Mouse (Mus musculus) layer of hippocampus, adult 9-11 months (tissue): ENCODE results near the gene Rasgef1a.

Source experiments
- DNase-seq: peaks from one replicate; pipeline ENCODE4 v3.0.0; 2022

Rasgef1a gene

GRCm38 (mm10) chr6:118010756-118011615 lies at the start of gene Rasgef1a:
Gene Rasgef1a, plus strand, starts transcription at chr6:118011438.
- no peak for DNase-seq

GRCm38 (mm10) chr6:117963201-117963600 lies 48.0 kb upstream of the Rasgef1a start:
- DNase-seq: no peak

DNA sequence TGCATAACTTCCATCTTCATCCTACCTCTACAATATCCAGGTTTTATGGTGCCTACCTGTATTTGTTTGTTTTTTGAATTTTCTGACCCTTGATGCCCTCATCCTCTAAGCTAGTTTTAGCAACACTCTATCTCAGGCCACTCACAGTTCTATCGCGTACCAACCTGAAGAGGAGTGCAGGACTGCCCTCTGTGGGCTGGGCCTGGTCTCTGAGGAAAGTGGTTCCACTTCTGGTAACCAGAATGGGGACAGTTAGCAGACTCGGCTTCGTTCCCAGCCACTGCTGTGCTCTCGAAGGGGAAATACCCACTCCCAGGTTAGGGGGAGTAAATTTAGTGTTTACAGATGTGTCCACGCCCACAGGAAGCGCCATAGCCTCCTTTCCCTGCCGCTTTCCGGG lies 44.5 kb upstream of the Rasgef1a start:
- DNase-seq: no peak

DNA sequence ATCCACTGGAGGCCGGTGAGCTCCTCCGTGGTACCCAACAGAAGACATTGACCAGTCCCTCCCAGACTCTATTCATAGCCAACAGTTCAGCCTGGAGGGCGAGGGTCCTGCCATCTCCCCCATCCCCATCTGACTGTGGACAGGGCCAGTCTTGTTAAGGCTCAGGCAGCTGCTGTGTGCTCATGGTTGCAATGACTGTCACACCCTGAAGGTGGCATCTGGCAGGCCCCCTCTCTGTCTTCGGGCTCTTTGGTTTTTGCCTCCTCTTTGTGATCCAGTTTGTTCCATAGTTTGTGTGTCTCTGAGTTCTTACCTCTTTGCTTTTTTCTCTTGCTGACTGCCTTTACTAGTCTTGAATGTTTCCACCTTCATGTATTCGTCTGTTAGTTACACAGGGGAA lies 24.1 kb upstream of the Rasgef1a start:
- no peak for DNase-seq

- no peak for DNase-seq
Observed at GRCm38 (mm10) chr6:117989209-117989608, 22.0 kb upstream of the Rasgef1a start.

- DNase-seq: no peak
Observed at GRCm38 (mm10) chr6:117990649-117991048, 20.6 kb upstream of the Rasgef1a start.

DNA sequence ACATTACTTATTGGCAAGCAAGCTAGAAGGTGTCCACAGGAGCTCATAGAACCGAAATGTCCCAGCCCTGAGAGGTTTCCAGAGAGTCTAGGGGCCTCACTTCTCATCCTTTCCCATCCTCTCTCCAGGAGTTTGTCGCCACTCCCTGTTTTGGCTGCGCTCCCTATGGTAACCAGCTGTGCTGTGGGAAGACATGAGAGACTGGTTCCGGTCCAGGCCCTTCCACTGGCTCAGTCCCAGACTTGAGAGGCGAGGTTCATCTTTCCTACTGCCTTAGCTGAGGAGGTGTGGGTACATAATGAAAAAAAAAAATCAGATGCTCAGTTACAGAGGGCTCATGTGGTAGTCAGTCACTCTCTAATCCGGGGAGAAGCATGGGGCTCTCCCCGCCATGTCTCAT lies 19.9 kb upstream of the Rasgef1a start:
- no peak for DNase-seq

DNA sequence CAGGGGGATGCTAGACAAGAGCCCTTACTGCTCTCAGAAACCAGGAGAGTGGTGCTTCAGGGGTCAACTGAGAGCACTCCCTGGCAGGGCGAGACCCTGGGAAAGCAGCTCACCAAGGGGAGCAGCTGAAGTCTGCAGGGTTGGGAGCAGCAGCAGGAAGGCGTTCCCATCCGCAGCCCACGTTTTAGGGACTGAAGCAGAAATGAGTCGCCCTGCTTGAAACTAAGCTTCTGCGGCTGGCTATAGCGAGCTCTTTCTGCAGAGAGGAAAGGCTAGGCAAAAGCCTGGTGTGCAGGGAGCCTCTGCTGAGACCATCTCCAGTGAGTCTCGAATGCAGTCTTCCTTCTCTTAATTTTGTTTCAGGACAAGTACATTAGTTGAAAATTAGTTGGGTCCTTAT lies 19.3 kb upstream of the Rasgef1a start:
- DNase-seq: no peak

GRCm38 (mm10) chr6:117995168-117995567 lies 16.1 kb upstream of the Rasgef1a start:
- DNase-seq: no peak

- no peak for DNase-seq
Observed at GRCm38 (mm10) chr6:118001272-118001671, 10.0 kb upstream of the Rasgef1a start.

DNA sequence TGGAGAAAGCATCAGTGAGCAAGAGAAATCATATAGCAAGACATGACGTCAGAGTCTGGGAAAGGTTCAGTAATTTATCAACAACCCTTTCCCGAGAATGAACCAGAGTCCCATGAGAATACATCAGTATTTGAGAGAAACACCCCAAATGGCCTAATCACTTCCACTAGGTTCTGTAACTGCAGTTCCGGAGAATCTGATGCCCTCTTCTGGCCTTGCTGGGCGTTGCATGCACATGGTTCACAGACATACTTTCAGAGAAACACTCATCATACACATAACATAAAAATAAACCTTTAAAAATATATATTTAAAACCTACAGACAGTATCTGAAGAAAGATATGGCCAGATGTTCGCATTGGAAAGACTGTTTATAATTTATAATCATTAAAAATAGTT lies 3.9 kb upstream of the Rasgef1a start:
- no peak for DNase-seq

DNA sequence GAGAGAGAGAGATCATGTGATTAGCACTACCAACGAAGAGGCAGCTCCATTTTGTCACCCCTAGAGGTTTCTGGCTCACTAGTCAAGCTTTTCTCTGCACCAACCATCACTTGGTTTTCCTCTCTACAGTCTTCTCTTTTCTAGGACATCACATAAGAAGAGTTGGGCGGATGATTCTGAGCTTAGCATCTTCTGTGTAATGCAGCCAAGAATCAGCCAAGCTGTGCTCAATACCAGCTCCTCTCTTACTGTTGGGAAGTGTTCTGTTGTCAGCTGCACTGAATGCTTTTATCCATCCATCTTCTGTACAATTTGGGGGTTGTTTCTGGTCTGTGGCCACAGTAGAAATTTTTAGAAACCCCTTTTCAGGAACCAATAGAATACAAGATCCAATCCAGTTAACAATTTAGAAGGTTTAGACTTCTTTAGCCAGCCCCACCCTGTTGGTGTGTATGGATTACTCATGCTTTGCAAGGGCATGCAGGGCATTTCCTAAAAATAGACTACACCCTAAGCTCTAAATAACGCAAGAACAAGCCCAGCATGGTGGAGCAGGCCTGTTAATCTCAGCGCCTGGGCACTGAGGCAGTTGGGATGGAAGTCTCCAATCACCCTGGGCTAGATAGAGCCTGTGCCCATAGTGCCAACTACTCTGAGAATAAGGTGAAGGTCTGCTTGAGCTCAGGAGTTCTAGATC lies 3.2 kb upstream of the Rasgef1a start:
- DNase-seq: no peak

- DNase-seq: no peak
Observed at GRCm38 (mm10) chr6:118010256-118010655, 982 bp upstream of the Rasgef1a start.

- no peak for DNase-seq
Observed at GRCm38 (mm10) chr6:118011616-118012316, 528 bp downstream of the Rasgef1a start.

DNA sequence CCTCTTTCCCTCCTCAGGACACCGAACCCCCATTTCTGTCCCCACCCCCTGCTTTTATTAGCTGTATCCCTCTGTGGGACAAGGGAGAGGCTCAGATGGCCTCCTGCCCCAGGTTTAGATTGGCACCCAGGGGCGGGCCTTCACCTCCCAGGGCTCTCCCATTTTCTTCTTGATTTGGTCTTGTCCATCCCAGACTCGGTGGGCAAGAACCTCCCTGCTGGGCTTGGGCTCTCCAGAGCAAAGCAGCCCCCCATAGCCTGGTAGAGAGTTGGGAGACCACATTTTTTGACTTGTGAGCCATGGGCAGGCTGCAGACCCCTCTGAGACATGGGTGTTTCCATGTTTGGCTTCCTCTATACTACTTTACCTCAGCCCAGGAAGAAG lies 1.1 kb downstream of the Rasgef1a start:
- no peak for DNase-seq

DNA sequence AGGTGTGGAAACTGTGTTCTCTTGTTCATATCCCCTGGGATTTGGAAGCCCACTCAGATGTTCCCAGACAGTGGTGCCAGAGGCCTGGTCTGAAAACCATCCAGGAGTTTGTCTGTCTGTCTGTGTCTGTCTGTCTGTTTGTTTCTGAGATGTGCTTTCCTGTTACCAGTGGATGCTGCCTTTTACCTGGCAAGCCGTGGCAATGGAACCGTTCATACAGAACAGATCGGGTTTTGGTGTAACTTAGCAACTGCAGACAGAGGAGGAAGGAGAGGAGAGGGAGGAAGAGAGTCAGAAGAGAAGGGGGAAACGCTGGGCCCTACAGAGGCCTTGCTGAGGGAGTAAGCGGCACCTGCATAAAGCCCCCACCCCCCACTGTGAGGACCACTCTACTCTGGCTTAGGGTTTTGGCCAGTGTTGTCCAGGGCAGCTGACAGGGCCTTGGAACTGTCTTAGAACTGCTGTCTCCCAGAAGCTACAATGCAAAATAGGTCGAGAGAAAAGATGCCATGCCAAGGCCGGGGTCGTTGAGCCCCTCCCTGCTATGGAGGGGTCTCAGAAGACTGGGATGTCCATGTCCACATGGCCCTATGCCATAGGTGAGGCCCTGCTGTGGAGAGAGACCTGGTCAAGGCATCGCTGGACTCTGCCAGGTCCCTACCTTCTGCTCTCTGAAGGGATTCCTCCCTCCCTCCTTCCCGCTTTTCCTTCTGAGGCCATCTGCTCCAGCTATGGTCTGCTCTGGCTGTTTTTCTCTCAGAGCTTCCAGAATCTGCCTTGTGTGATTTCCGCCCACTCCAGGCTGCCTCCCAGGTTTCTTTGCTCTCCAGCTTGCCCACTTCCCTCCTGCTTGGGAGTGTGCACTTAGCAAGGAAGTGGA lies 2.0 kb downstream of the Rasgef1a start:
- peak; percentile 86 for DNase-seq

GRCm38 (mm10) chr6:118014881-118015280 lies 3.6 kb downstream of the Rasgef1a start:
- peak; percentile 60 for DNase-seq

- DNase-seq: peak; percentile 76
Observed at GRCm38 (mm10) chr6:118015971-118016370, 4.7 kb downstream of the Rasgef1a start.

- peak; percentile 67 for DNase-seq
Observed at GRCm38 (mm10) chr6:118018666-118019065, 7.4 kb downstream of the Rasgef1a start.

GRCm38 (mm10) chr6:118019569-118019968 lies 8.3 kb downstream of the Rasgef1a start:
- peak; percentile 70 for DNase-seq

DNA sequence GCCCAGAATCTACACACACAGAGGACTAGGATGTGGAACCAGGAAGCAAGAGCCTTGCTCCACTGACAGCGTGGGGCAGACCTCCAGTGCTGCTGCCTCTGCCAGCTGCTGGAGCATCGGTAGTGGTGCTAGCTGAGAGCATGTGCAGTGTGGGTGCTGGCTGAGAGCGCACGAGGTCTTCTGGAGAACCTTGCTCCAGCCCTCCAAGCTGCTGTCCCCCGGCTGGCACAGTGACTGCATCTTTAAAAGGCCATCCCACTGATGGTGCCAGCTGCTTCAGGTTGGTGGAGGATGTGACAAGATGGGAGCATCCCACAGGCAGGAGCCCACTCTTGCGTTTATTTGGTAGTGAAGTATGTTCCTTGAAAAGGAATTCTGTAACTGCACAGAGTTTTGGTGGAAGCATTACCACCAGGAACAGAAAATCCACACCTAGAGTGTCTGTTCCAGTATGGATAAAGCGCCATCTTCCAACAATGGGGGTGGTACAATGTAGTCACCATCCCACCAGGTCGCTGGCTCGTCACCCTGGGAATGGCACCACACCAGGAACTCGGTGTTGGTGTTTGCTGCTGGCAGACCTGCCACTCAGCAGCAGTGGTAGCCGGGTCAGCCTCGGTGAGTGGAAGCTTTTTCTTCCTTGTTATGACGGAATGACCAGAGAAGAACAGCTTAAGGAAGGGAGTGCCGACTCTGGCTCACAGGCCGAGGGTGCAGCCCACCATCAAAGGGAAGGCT lies 11.8 kb downstream of the Rasgef1a start:
- peak; percentile 58 for DNase-seq

DNA sequence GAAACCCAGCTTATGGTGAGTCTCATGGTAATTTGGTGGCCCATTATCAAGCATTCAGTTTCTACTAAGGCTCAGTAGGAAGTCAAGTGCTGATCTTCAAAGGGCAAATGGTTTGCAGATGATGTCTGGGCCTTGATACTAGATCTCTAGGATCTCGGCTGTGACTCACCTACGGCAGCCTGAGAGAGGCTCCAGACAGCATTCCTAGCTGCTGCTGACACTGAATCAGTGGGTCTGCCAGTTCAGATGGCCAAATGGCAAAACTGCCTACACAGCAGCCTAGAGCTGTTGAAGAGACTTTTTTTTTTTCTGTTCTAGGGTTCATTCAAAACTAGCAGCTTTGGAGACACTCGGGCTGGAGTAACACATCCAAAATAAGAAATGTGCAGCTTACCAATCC lies 15.8 kb downstream of the Rasgef1a start:
- no peak for DNase-seq
